Mouse (Mus musculus) splenic B cell, adult 2 months (primary cell): Measurements from ENCODE around the gene Aldh3b3.

ENCODE experiments used
- DNase-seq: peaks from one replicate; pipeline ENCODE4 v3.0.0-alpha.2; 2011; ENCODE audit warnings: low read depth, low spot score
- H3K27me3 ChIP-seq: 2 replicates; pipeline ENCODE4 v1.6.1; 2012; ENCODE audit warnings: mild to moderate bottlenecking, low read length, moderate library complexity, mixed read lengths; ENCODE audit not compliant: control insufficient read depth, poor library complexity, insufficient read depth, severe bottlenecking
- H3K36me3 ChIP-seq: 2 replicates; pipeline ENCODE4 v1.6.1; 2012; ENCODE audit warnings: mild to moderate bottlenecking, low read length, moderate library complexity, mixed read lengths; ENCODE audit not compliant: control insufficient read depth, poor library complexity, insufficient read depth, severe bottlenecking

Gene Aldh3b3

GRCm38 (mm10) chr19:3928779-3929178 lies 29.7 kb upstream of the Aldh3b3 start:
- Histone ChIP-seq H3K27me3 (no peaks in the 10 kb centered on the region), H3K36me3 (no peaks in the 10 kb centered on the region)
- DNase-seq: no peak

GRCm38 (mm10) chr19:3929211-3929941 lies 29.1 kb upstream of the Aldh3b3 start, which contains the start of gene Aldh3b1:
Gene Aldh3b1 (minus strand): TSS chr19:3929808.
- no peak for DNase-seq
- no peaks in the 10 kb centered on the region for H3K36me3 ChIP-seq
- H3K27me3 ChIP-seq: no peaks in the 10 kb centered on the region

GRCm38 (mm10) chr19:3930262-3931057 lies 28.0 kb upstream of the Aldh3b3 start:
- DNase-seq: peak; percentile 68
- no peaks in the 10 kb centered on the region for H3K36me3 ChIP-seq

GRCm38 (mm10) chr19:3931716-3932115 lies 26.7 kb upstream of the Aldh3b3 start:
- Histone ChIP-seq H3K36me3 (no peaks in the 10 kb centered on the region), H3K27me3 (no peaks in the 10 kb centered on the region)
- DNase-seq: peak; percentile 68

More at GRCm38 (mm10) chr19:3930262-3931057, 28.0 kb upstream of the Aldh3b3 start:
- no peaks in the 10 kb centered on the region for H3K27me3 ChIP-seq

GRCm38 (mm10) chr19:3935032-3935895 lies 23.2 kb upstream of the Aldh3b3 start, which contains the start of gene Unc93b1:
Gene Unc93b1 (plus strand): TSS chr19:3935186.
- Histone ChIP-seq H3K36me3 (no peaks in the 10 kb centered on the region; the same call in 1 of the 2 replicates), H3K27me3 (no peaks in the 10 kb centered on the region)
- peak; percentile 84 for DNase-seq

GRCm38 (mm10) chr19:3935896-3936850 lies 22.3 kb upstream of the Aldh3b3 start:
- peak; percentile 83 for DNase-seq
- no peaks in the 10 kb centered on the region; the same call in 1 of the 2 replicates for H3K36me3 ChIP-seq
- H3K27me3 ChIP-seq: no peaks in the 10 kb centered on the region

- peak; percentile 59 for DNase-seq
Observed at GRCm38 (mm10) chr19:3942315-3942714, 16.1 kb upstream of the Aldh3b3 start.

GRCm38 (mm10) chr19:3942986-3943735 lies 15.3 kb upstream of the Aldh3b3 start:
- Histone ChIP-seq H3K27me3 (no peaks in the 10 kb centered on the region; the same call in 1 of the 2 replicates), H3K36me3 (peaks cover 28% of the 10 kb centered on the region)
- peak; percentile 94 for DNase-seq

More at GRCm38 (mm10) chr19:3942315-3942714, 16.1 kb upstream of the Aldh3b3 start:
- no peaks in the 10 kb centered on the region; the same call in 1 of the 2 replicates for H3K27me3 ChIP-seq
- H3K36me3 ChIP-seq: peaks cover 19% of the 10 kb centered on the region

GRCm38 (mm10) chr19:3945872-3946564 lies 12.4 kb upstream of the Aldh3b3 start:
- Histone ChIP-seq H3K27me3 (no peaks in the 10 kb centered on the region; the same call in 1 of the 2 replicates), H3K36me3 (peaks cover 41% of the 10 kb centered on the region)
- peak; percentile 59 for DNase-seq

- peak; percentile 81 for DNase-seq
- Histone ChIP-seq H3K27me3 (no peaks in the 10 kb centered on the region; the same call in 1 of the 2 replicates), H3K36me3 (peaks cover 41% of the 10 kb centered on the region)
Observed at GRCm38 (mm10) chr19:3946715-3947114, 11.7 kb upstream of the Aldh3b3 start.

GRCm38 (mm10) chr19:3947813-3948212 lies 10.6 kb upstream of the Aldh3b3 start:
- peaks cover 36% of the 10 kb centered on the region for H3K36me3 ChIP-seq
- H3K27me3 ChIP-seq: no peaks in the 10 kb centered on the region; the same call in 1 of the 2 replicates
- no peak for DNase-seq

- peaks cover 36% of the 10 kb centered on the region for H3K36me3 ChIP-seq
- H3K27me3 ChIP-seq: no peaks in the 10 kb centered on the region
- no peak for DNase-seq
Observed at GRCm38 (mm10) chr19:3948546-3948945, 9.9 kb upstream of the Aldh3b3 start.
